Mouse (Mus musculus): Measurements from ENCODE around the gene Pi16.

Gene Pi16

GRCm38 (mm10) chr17:29303856-29304255 lies 13.6 kb upstream of the Pi16 start:
- DNase-seq (ENCODE audit: extremely low spot score, low read depth, low spot score) = no peak

DNA sequence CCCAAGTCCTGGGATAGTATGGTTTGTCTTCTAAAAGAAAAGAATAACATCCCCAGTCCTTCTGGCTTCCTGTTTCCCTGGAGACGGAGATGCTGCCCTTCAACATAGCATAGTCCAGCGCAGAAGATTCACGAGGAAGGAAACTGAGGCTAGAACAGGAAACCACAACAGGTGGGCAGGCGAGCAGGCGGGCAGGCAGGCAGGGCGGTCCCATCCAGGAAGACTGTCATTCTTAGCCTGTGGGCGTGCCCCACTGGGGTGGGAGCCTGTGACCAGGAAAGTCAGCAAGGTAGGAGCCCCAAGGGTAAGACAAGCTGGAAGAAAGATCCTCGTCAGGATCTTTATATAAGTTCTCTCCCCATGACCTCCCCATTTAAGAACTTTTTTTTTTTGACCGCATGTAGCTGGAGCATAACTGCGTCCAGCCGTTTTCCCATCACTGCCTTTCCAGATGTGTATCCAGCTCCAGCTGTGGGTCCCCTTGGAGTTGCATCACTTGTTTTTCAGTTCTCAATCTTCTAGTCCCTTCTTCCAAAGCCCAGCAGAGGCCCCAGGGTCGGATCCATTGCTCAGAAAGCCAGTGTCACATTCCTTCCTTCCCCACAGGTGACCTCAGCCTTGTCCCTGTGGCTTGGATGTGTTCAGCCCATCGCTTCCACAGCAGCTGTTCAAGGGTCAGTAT lies 13.0 kb upstream of the Pi16 start:
- no peak for DNase-seq (ENCODE audit: extremely low spot score, low read depth, low spot score)

GRCm38 (mm10) chr17:29305058-29305806 lies 12.2 kb upstream of the Pi16 start:
- DNase-seq (ENCODE audit: extremely low spot score, low read depth, low spot score) = no peak

DNA sequence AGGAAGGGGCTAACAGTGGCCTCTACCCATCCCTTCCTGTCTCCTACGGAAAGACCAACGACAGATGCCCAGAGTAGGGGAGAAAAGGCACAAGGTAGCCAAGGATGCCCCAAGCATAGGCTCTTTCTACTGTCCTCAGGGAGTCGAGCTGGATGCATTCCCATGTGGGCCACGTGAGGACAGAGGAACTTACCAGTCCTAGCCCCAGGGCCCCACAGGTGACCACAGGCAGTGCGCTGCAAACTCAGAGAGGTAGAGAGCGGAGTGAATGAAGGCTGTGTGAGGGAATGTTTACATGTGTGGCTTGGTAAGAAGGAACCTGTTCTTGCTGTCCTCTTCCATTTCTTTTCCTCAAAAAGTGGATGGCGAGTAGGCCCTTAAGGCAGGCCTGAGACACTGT lies 11.6 kb upstream of the Pi16 start:
- DNase-seq (ENCODE audit: extremely low spot score, low read depth, low spot score) = no peak

GRCm38 (mm10) chr17:29310056-29310623 lies 7.3 kb upstream of the Pi16 start:
- no peak for DNase-seq (ENCODE audit: extremely low spot score, low read depth, low spot score)

DNA sequence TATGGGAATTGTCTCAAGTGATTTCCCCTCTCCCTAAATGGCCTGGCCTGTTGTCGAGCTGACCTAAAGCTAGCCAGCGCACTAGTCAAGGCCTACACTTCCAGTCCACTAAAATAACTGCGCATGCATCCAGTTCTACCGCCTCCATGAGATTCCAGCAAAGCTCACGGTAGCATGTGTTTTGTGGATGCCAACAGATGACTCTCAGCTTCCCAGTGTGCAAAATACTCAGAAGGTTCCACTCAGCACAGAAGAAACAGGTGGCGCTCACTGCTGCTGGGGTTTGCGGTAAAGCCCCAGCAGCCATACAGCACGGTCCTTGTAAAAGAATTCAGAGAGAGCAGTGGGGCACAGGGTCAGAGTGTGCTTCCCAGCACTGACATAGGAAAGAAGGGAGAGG lies 5.9 kb upstream of the Pi16 start:
- DNase-seq (ENCODE audit: extremely low spot score, low read depth, low spot score) = no peak

GRCm38 (mm10) chr17:29312082-29312481 lies 5.4 kb upstream of the Pi16 start:
- DNase-seq (ENCODE audit: extremely low spot score, low read depth, low spot score) = no peak

DNA sequence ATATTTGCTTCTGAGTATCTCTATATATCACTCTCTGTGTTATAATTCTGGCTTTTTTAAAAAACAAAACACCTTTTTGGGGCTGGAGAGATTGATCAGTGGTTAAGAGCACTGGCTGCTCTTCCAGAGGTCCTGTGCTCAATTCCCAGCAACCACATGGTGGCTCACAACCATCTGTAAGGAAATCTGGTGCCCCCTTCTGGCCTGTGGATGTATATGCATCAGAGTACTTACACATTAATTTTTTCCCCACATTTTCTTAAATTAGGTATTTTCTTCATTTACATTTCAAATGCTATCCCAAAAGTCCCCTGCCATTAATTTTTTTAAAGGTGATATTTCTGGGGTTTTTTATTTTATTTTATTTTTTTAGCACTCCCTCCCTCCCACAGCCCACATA lies 4.2 kb upstream of the Pi16 start:
- no peak for DNase-seq (ENCODE audit: extremely low spot score, low read depth, low spot score)

DNA sequence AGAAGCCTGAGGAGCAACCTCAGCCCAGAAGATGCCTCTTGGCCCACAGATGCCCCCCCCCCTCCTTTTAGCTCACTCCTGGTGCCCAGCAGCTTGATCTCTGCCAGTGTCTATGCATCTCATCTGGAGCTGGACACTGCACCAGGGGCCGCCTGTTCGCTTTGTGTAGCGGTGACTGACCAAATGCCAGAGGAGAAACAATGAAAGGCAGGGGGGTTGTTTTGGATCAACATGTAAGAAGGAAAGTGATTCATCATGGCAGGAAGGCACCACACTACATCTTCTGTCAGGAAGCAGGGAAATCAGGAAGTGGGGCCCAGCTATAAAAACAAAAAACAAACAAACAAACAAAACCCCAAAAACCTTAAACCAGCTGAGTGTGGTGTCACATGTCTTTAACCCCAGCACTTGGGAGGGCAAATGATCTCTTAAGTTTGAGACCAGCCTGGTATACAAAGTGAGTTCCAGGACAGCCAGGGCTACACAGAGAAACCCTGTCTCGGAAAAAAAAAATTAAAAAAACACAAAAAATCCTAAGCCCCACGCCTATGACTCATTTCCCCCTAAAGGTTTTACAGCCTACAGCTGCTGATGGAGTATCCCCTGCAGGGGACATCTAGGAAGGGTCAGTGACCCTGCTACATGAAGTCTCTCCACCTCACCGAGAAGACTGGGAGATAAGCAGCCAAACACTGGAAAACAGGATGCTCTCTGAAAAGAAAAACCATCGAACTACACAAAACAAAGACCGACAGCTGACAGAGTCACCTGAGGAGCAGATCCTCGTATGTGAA lies 1.6 kb upstream of the Pi16 start:
- no peak for DNase-seq (ENCODE audit: extremely low spot score, low read depth, low spot score)

DNA sequence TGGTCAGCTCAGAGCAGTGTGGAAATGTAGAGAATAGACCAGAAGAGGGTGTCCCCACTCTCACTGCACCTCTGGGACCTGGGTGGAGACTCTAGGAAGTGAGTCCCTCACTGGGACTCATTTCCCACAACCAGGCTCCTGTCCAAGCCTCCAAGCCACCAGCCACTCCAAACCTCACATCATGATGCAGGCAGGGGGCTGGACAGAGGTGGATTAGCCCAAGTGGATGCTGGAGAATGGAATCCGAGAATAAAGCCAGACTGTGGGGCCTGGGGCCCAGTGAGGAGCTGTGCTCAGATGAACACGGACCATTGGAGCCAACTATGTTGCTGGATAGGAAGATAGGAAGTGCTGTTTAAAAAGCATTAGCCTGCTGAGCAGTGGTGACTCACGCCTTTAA lies 589 bp upstream of the Pi16 start:
- DNase-seq (ENCODE audit: extremely low spot score, low read depth, low spot score) = no peak

DNA sequence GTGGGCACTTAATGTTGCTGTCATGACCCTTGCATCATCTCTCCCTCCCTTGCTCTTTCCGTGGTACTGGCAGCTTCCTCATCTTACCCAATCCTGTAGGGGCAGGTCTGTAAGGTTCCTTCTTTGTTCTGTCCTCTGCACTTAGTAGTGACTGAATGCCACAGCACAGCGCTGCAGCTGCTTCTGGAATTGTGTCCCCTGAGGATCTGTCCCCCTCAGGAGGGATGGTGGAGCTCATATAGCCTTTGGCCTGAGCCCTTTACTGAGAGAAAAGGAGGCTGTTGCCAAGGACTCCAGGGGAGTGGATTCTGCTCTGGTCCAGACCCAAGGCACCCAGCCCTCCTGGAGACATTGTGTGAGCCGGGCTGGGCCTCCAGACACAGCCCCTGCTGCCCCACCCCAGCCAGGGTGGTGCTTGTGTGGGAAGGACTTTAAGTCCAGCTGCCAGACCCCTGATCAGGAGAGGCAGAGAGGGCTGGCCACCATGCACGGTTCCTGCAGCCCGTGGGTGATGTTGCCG lies 1.3 kb downstream of the Pi16 start:
- DNase-seq (ENCODE audit: extremely low spot score, low read depth, low spot score) = no peak

DNA sequence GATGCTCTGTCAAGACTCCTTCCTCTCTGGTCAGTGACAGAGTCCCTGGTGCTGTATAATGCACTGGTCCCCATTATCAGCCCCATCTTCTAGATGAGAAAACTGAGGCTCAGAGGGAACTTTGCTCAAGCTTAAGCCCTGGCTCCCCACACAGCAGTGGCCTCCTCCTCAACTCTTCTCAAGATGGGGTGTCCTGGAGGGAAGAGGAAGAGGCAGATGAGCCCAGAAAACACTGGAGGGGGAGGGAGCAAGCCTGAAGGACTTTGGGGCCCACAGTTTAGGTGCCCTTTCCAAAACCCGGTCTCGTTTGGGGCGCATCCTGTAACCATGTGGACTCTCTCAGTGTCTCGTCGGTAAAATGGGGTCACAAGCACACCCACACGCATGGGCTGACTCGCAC lies 2.0 kb downstream of the Pi16 start:
- DNase-seq (ENCODE audit: extremely low spot score, low read depth, low spot score) = no peak

DNA sequence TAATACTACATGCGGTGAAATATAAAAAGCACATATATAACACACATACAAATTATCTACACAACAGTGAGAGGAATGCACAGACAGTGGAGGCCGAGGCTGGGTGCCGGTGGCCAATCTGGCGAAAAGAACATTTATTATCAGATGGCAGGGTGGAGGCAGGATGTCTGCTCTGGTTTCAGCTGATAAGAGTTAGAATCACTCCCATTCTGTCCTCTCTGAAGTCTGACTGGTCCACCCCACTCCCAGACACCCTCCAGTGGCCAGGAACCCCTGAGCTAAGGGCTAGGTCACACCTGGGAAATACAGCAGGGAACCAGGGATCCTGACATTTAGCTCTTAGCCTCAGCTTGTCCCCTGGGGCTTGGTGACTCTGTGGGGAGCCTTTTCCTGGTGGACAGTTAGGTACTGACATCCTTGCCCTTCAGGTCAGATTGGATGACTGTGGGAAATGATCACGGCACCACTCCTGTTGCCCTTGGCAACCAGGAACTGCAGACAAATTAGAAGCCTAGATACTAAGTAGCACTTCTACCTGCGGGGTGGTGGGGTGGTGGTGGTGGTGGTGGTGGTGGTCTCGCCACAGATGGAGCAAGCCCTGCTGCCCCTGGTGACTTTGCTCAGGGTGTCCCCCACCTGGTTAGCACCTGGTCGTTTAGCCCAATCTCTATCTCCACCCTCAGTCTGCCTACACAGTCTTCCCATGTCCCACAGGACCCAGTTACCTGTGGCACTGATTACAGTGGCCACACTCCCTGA lies 2.6 kb downstream of the Pi16 start:
- no peak for DNase-seq (ENCODE audit: extremely low spot score, low read depth, low spot score)

DNA sequence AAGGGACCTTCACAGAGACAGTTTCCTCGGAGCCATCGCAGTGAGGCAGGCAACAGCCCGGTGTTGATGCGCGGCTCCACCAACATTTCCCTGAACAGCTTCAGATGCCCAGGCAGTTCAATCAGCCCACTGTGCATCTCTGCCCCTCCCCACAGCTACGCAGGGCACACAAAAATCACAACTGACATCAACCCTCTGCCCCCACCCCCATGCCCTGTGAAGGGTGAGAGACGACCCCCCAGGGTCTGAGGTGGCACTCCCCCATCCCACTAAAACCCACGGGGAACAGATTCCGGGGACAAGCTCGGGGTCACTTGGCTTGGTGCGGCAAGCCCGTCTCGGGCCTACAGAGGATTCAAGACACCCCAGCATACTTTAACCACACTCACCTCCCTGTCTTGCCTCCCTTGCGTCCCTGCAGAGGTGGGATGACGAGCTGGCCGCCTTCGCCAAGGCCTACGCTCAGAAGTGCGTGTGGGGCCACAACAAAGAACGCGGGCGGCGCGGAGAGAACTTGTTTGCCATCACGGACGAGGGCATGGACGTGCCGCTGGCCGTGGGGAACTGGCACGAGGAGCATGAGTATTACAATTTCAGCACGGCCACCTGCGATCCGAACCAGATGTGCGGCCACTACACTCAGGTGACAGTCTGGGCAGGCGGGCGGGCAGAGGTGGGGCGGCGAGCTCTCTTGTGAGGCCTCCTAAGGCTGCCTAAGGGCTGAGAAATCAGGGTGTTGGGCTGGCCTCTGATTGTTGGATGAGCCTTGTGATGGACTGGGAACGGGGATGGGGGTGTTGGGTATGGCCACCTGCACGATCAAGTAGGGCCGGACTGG lies 4.5 kb downstream of the Pi16 start:
- DNase-seq (ENCODE audit: extremely low spot score, low read depth, low spot score) = no peak

GRCm38 (mm10) chr17:29322603-29322962 lies 5.1 kb downstream of the Pi16 start:
- DNase-seq (ENCODE audit: extremely low spot score, low read depth, low spot score) = no peak

DNA sequence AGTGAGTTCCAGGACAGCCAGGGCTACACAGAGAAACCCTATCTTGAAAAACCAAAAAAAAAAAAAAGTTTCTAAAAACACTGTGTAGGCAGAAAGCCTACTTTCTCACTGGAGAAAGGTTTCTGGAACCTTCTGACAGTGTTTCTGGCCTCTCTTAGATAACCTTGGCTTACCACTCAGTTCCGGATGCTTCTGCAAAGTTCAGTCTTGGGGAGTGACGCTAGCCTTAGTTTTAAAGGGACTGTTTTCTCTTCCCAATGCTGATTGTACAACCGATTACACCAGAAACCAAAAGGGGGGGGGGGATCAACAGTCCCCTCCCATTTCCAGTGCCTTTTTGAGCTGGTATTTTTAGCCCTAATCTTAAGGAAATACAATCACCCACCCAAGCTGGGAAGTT lies 6.1 kb downstream of the Pi16 start:
- no peak for DNase-seq (ENCODE audit: extremely low spot score, low read depth, low spot score)

DNA sequence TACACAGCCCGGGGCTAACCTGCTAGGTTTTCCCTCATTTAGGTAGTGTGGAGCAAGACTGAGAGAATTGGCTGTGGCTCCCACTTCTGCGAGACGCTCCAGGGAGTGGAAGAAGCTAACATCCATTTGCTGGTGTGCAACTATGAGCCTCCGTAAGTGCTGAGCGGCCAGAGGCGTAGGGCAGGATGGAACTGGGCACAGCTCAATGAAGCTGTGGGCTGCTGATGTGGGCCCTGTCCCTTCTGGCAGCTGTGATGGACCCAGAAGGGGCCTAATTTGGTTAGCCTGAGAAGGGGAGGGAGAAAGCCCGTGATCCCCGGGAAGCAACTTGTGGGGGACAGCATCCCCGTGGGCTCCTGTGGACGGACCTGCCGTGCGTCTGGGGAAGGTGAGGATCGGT lies 8.4 kb downstream of the Pi16 start:
- DNase-seq (ENCODE audit: extremely low spot score, low read depth, low spot score) = no peak

DNA sequence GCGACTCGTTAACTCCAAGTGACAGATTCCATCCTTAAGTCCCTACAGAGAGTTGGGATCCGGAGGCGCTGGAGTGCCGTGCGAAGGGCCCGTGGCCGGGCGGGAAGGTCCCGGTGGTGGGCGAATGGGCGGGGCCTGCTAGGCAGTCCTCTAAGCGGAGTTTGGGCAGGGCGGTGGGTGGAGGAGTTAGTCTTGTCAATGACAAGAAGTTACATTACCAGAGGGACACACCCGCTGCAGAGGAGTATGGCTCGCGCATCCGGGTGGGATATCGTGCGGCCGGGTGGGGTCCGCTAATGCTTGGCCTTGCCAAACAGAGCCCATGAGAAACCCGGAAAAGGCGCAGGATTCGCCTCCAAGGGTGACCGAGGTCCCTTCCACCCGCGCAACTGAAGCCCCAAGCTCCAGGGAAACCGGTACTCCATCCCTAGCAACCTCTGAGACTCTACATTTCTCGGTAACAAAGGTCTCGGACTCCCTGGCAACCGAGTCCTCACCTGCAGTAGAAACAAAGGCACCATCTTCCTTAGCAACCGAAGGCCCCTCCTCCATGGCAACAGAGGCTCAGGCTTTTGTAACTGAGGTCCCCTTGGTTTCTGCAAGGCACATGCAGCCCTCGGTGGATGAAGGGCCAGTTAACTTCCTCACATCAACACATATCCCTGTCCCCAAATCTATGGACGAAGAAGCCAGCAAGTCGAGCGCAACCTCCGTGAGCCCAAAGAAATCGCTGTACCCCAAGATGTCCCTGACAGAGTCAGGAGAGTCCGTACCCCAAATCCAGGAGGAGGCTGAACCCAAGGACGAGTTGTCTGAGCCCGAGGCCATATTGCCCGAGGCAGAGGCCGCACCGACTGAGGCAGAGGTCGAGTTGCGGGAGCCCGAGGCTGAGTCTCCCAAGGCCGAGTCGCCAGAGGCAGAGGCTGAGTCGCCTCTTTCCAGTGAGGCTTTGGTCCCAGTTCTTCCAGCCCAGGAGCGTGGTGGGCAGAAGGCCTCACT lies 9.3 kb downstream of the Pi16 start:
- no peak for DNase-seq (ENCODE audit: extremely low spot score, low read depth, low spot score)

DNA sequence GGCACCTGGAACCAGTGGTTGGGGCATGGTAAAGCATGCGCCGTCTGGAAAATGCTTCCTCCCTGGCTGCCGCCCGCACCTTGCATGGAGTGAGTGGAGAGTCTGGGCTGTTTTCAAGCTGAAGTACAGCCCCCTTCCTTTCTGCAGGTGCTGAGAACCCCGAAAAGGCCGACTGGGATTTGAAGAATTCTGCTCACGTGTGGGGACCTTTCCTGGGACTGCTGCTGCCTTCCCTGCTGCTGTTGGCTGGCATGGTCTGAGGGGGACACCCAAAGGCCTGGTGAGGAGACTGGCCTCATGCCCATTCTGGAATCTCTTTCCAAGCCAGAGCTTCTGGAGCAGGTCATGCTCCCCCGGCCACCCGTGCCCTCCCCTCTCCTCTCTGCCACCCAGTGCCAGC lies 10.2 kb downstream of the Pi16 start:
- DNase-seq (ENCODE audit: extremely low spot score, low read depth, low spot score) = no peak
